Mouse (Mus musculus) cerebellum, adult 2 months (tissue): ENCODE data around the gene Frmpd4. TPM values are rescaled to one million over a fixed set of nuclear protein-coding genes. Genes with fewer than 3 reads are reported as not detected.

Experiments
- DNase-seq, 2 experiments: peaks; one replicate each; pipeline ENCODE4 v3.0.0; 2021
- H3K27ac ChIP-seq: fragments of 200-500 bp; 2 replicates; pipeline ENCODE4 v1.5.1; 2012; ENCODE audit warnings: low read length, control low read depth, inconsistent platforms; ENCODE audit not compliant: insufficient read depth
- H3K27me3 ChIP-seq: fragments of 200-500 bp; 2 replicates; pipeline ENCODE4 v1.6.1; 2012; ENCODE audit warnings: inconsistent platforms, mild to moderate bottlenecking, low read length, moderate library complexity; ENCODE audit not compliant: control insufficient read depth, insufficient read depth
- H3K4me1 ChIP-seq: fragments of 200-500 bp; 2 replicates; pipeline ENCODE4 v1.6.1; 2011; ENCODE audit warnings: low read length; ENCODE audit not compliant: control insufficient read depth, insufficient read depth
- H3K4me3 ChIP-seq: fragments of 200-500 bp; replicated peaks from 2 replicates; pipeline ENCODE3; 2011; ENCODE audit warnings: mild to moderate bottlenecking, low read depth, low read length, control low read depth; ENCODE audit not compliant: insufficient read depth
- CTCF ChIP-seq: fragments of 200-500 bp; IDR thresholded peaks from 2 replicates; pipeline ENCODE4 v1.5.1; 2011; ENCODE audit warnings: low read depth, mild to moderate bottlenecking, control low read depth, low read length, moderate library complexity, borderline replicate concordance; ENCODE audit not compliant: insufficient read depth
- POLR2A ChIP-seq: fragments of 200-500 bp; IDR thresholded peaks from 2 replicates; pipeline ENCODE4 v1.6.1; 2011; ENCODE audit warnings: low read length, control low read depth, borderline replicate concordance; ENCODE audit not compliant: insufficient read depth
- WGBS: fragments of 180-500 bp; shearing (Covaris S2); methylation state at CpG from one replicate; pipeline ENCODE4 v1.1.7; 2018; 5-methylcytosine and 5-hydroxymethylcytosine counted together
- polyA plus RNA-seq: library from polyadenylated mRNA; depleted of rRNA; stranded (reverse); fragments of >200 nt; gene quantifications from 2 replicates; pipeline ENCODE4 v1.2.3, GENCODE M21; 2012

Gene Frmpd4
- polyA plus RNA-seq, 1 experiment = 14.2 TPM

- H3K27me3 ChIP-seq = no peaks in the 10 kb centered on the region
- no peak overlapping the region for H3K4me3 ChIP-seq
- TF ChIP-seq CTCF (no peak), POLR2A (no peak)
- 13% methylated on average over 4 of the region's 4 CpGs for WGBS
- H3K4me1 ChIP-seq = peaks cover 5% of the 10 kb centered on the region; the same call in 1 of the 2 replicates
- H3K27ac ChIP-seq = no peak overlapping the region
- peak; percentile 14 to 19 for DNase-seq
Measured at GRCm38 (mm10) chrX:168429814-168430213, 147.2 kb downstream of the Frmpd4 start.

- peak in 1 of 2 experiments; percentile 12 for DNase-seq
- H3K27ac ChIP-seq = no peak overlapping the region
- no peak overlapping the region for H3K4me3 ChIP-seq
- TF ChIP-seq CTCF (no peak), POLR2A (no peak)
- 21% methylated on average over 3 of the region's 3 CpGs for WGBS
- H3K4me1 ChIP-seq = no peaks in the 10 kb centered on the region
- no peaks in the 10 kb centered on the region for H3K27me3 ChIP-seq
Measured at GRCm38 (mm10) chrX:168415403-168415802, 161.6 kb downstream of the Frmpd4 start.

GRCm38 (mm10) chrX:168403512-168403911 is 173.5 kb downstream of the Frmpd4 start:
- DNase-seq = no peak
- TF ChIP-seq CTCF (no peak), POLR2A (no peak)
- Histone ChIP-seq H3K27ac (no peak overlapping the region), H3K27me3 (no peaks in the 10 kb centered on the region), H3K4me1 (no peaks in the 10 kb centered on the region), H3K4me3 (no peak overlapping the region)
- 93% methylated on average over 2 of the region's 2 CpGs for WGBS

GRCm38 (mm10) chrX:168350431-168350830 is 226.6 kb downstream of the Frmpd4 start:
- Histone ChIP-seq H3K27ac (no peak overlapping the region), H3K27me3 (no peaks in the 10 kb centered on the region), H3K4me1 (no peaks in the 10 kb centered on the region), H3K4me3 (no peak overlapping the region)
- WGBS = 98% methylated on average over 2 of the region's 2 CpGs
- DNase-seq = no peak
- TF ChIP-seq CTCF (no peak), POLR2A (no peak)

- WGBS = 70% methylated on average over 5 of the region's 5 CpGs
Measured at GRCm38 (mm10) chrX:168349320-168350225, 227.5 kb downstream of the Frmpd4 start.

GRCm38 (mm10) chrX:168338212-168338611 is 238.8 kb downstream of the Frmpd4 start:
- no peak overlapping the region for H3K4me3 ChIP-seq
- no peaks in the 10 kb centered on the region for H3K27me3 ChIP-seq
- H3K27ac ChIP-seq = no peak overlapping the region
- no peaks in the 10 kb centered on the region for H3K4me1 ChIP-seq
- TF ChIP-seq CTCF = no peak
- no peak for DNase-seq

More at GRCm38 (mm10) chrX:168349320-168350225, 227.5 kb downstream of the Frmpd4 start:
- Histone ChIP-seq H3K27ac (no peak overlapping the region), H3K4me3 (no peak overlapping the region), H3K4me1 (no peaks in the 10 kb centered on the region), H3K27me3 (no peaks in the 10 kb centered on the region)
- no peak for DNase-seq
- TF ChIP-seq CTCF (no peak), POLR2A (no peak)

- TF ChIP-seq CTCF = no peak
- no peak for TF ChIP-seq POLR2A
- no peak overlapping the region for H3K27ac ChIP-seq
- WGBS = 33% methylated on average over 3 of the region's 3 CpGs
- no peaks in the 10 kb centered on the region for H3K4me1 ChIP-seq
- DNase-seq = no peak
- no peaks in the 10 kb centered on the region for H3K27me3 ChIP-seq
- no peak overlapping the region for H3K4me3 ChIP-seq
Measured at GRCm38 (mm10) chrX:168325161-168325560, 251.9 kb downstream of the Frmpd4 start.

GRCm38 (mm10) chrX:168312158-168312557 is 264.9 kb downstream of the Frmpd4 start:
- H3K27ac ChIP-seq = no peak overlapping the region
- H3K27me3 ChIP-seq = no peaks in the 10 kb centered on the region
- 91% methylated on average over 1 of the region's 1 CpGs for WGBS
- H3K4me1 ChIP-seq = no peaks in the 10 kb centered on the region
- no peak for TF ChIP-seq CTCF
- TF ChIP-seq POLR2A = no peak
- no peak for DNase-seq
- H3K4me3 ChIP-seq = no peak overlapping the region
